Mouse (Mus musculus) liver, embryonic 14.5 days (tissue): Measurements from ENCODE around the gene Tssk6.

Source experiments
- CTCF ChIP-seq: IDR thresholded peaks from 2 replicates; pipeline ENCODE4 v1.5.1; 2016; ENCODE audit warnings: antibody characterized with exemption, low read depth, control low read depth
- EP300 ChIP-seq: IDR thresholded peaks from 2 replicates; pipeline ENCODE4 v1.6.1; 2016; ENCODE audit warnings: antibody characterized with exemption, low read depth

- TF ChIP-seq EP300 (no peak), CTCF (no peak)
These were observed 2.1 kb upstream of the Tssk6 start for GRCm38 (mm10) chr8:69899876-69900275.
